Mouse (Mus musculus): Measurements from ENCODE around the gene Arhgef19.

GRCm38 (mm10) chr4:141196981-141197685 lies 42.2 kb upstream of the Arhgef19 start:
- TF ChIP-seq CTCF (IDR thresholded peaks at IDR 0.05; ENCODE audit: borderline replicate concordance, extremely low read depth, insufficient read depth, insufficient read length): no peak
- no peak for TF ChIP-seq POLR2A (IDR thresholded peaks at IDR 0.05; ENCODE audit: borderline replicate concordance, extremely low read depth, insufficient read depth, insufficient read length, poor library complexity, severe bottlenecking)

All from brain, embryonic 14.5 days (tissue).